Mouse (Mus musculus) cerebellum, adult 2 months (tissue): ENCODE measurements around the gene Grik3.

ENCODE experiments used
- CTCF ChIP-seq: fragments of 200-500 bp; IDR thresholded peaks from 2 replicates; pipeline ENCODE4 v1.5.1; 2011; ENCODE audit warnings: low read depth, mild to moderate bottlenecking, control low read depth, low read length, moderate library complexity, borderline replicate concordance; ENCODE audit not compliant: insufficient read depth
- POLR2A ChIP-seq: fragments of 200-500 bp; IDR thresholded peaks from 2 replicates; pipeline ENCODE4 v1.6.1; 2011; ENCODE audit warnings: low read length, control low read depth, borderline replicate concordance; ENCODE audit not compliant: insufficient read depth

DNA sequence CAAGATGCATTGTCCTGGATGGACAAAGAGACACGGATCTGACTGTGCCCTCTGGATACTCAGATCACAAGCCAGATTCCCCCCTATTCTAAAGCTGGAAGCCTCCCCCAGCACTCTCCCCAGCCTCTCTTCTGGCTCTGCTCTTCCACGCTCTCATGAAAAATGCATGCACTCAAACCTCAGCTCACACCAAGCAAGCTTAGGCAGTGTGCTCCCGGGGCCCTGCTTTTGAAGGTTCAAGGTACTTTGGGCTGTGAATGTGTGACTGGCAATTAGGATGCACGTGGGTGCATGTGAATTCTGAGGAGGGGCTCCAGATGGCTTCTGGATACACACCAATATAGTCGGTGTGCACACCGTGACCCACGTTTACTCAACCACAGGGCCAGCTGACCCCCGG is 172.8 kb downstream of the Grik3 start:
- TF ChIP-seq POLR2A (no peak), CTCF (no peak)
